Mouse (Mus musculus) neural tube, embryonic 11.5 days (tissue): ENCODE measurements around the gene Dip2b. TPM values are rescaled to one million over a fixed set of nuclear protein-coding genes. Genes with fewer than 3 reads are reported as not detected.

Experiments
- ATAC-seq: fragments of 200-750 bp; cut with Nextera tagmentation; 2 replicates; pipeline ENCODE4 v1.8.0; 2017; ENCODE audit warnings: moderate number of reproducible peaks, mild to moderate bottlenecking, moderate TSS enrichment, moderate library complexity; ENCODE audit not compliant: insufficient read depth, low FRiP score, low TSS enrichment
- DNase-seq: peaks from one replicate; pipeline ENCODE4 v3.0.0-alpha.2; 2015; ENCODE audit warnings: low spot score
- H3K27ac ChIP-seq: fragments of 300-500 bp; sonication (generic); 2 replicates; pipeline ENCODE4 v1.5.1; 2014; ENCODE audit warnings: low read depth, mild to moderate bottlenecking, low read length
- H3K27me3 ChIP-seq: fragments of 300-500 bp; sonication (generic); 2 replicates; pipeline ENCODE4 v1.6.1; 2014; ENCODE audit warnings: mild to moderate bottlenecking, low read length, mixed read lengths; ENCODE audit not compliant: control insufficient read depth, insufficient read depth
- H3K36me3 ChIP-seq: fragments of 300-500 bp; sonication (generic); 2 replicates; pipeline ENCODE4 v1.6.1; 2014; ENCODE audit warnings: mild to moderate bottlenecking, low read length, moderate library complexity, mixed read lengths; ENCODE audit not compliant: control insufficient read depth, insufficient read depth
- H3K4me1 ChIP-seq: fragments of 300-500 bp; sonication (generic); 2 replicates; pipeline ENCODE4 v1.6.1; 2014; ENCODE audit warnings: low read length, mixed read lengths; ENCODE audit not compliant: control insufficient read depth, insufficient read depth
- H3K4me2 ChIP-seq: fragments of 300-500 bp; sonication (generic); 2 replicates; pipeline ENCODE4 v1.6.1; 2014; ENCODE audit warnings: low read depth, mild to moderate bottlenecking, moderate library complexity
- H3K4me3 ChIP-seq: fragments of 300-500 bp; sonication (generic); 2 replicates; pipeline ENCODE4 v1.5.1; 2014; ENCODE audit warnings: low read depth, low read length
- H3K9ac ChIP-seq: fragments of 300-500 bp; sonication (generic); 2 replicates; pipeline ENCODE4 v1.6.1; 2014; ENCODE audit warnings: mild to moderate bottlenecking, low read length
- H3K9me3 ChIP-seq: fragments of 300-500 bp; sonication (generic); 2 replicates; pipeline ENCODE4 v1.6.1; 2016; ENCODE audit warnings: low read length; ENCODE audit not compliant: control insufficient read depth
- WGBS: fragments of 180-500 bp; shearing (Covaris S2); extraction: QIAGEN DNeasy Blood & Tissue Kit; methylation state at CpG from one replicate; pipeline ENCODE4 v1.1.7; 2014; 5-methylcytosine and 5-hydroxymethylcytosine counted together
- polyA plus RNA-seq: library from polyadenylated mRNA; unstranded; fragments of >200 nt; fragmentation: Nextera tagmentation; extraction: Ambion mirVana; gene quantifications from 2 replicates; pipeline ENCODE4 v1.2.1, GENCODE M21; 2014

Gene Dip2b
- polyA plus RNA-seq, 1 experiment from 2014 or later = 27.9 TPM

GRCm38 (mm10) chr15:100215092-100215491, 176.6 kb downstream of the Dip2b start:
- no peak overlapping the region for H3K27ac ChIP-seq
- H3K4me3 ChIP-seq = no peak overlapping the region
- peaks cover 26% of the 10 kb centered on the region for H3K36me3 ChIP-seq
- WGBS = 91% methylated on average over 11 of the region's 11 CpGs
- no peak overlapping the region for H3K9ac ChIP-seq
- H3K4me2 ChIP-seq = no peak overlapping the region
- no peak for ATAC-seq
- no peak for DNase-seq
- H3K27me3 ChIP-seq = no peaks in the 10 kb centered on the region
- H3K9me3 ChIP-seq = no peaks in the 10 kb centered on the region
- H3K4me1 ChIP-seq = no peaks in the 10 kb centered on the region

GRCm38 (mm10) chr15:100216173-100216572, 177.7 kb downstream of the Dip2b start:
- H3K9ac ChIP-seq = no peak overlapping the region
- no peak for ATAC-seq
- no peaks in the 10 kb centered on the region for H3K4me1 ChIP-seq
- no peak overlapping the region for H3K4me2 ChIP-seq
- no peaks in the 10 kb centered on the region for H3K27me3 ChIP-seq
- no peak for DNase-seq
- no peak overlapping the region for H3K4me3 ChIP-seq
- no peak overlapping the region for H3K27ac ChIP-seq
- 94% methylated on average over 9 of the region's 9 CpGs for WGBS
- H3K9me3 ChIP-seq = no peaks in the 10 kb centered on the region
- H3K36me3 ChIP-seq = peaks cover 20% of the 10 kb centered on the region

- no peak overlapping the region for H3K4me3 ChIP-seq
- no peak overlapping the region for H3K9ac ChIP-seq
- H3K36me3 ChIP-seq = peaks cover 14% of the 10 kb centered on the region
- H3K4me1 ChIP-seq = no peaks in the 10 kb centered on the region
- H3K27me3 ChIP-seq = no peaks in the 10 kb centered on the region
- H3K9me3 ChIP-seq = no peaks in the 10 kb centered on the region
- no peak overlapping the region for H3K27ac ChIP-seq
- H3K4me2 ChIP-seq = no peak overlapping the region
- 96% methylated on average over 3 of the region's 3 CpGs for WGBS
- DNase-seq (no peak), ATAC-seq (no peak)
Observed at GRCm38 (mm10) chr15:100218018-100218417, 179.6 kb downstream of the Dip2b start.

GRCm38 (mm10) chr15:100219396-100219795, 180.9 kb downstream of the Dip2b start:
- Histone ChIP-seq H3K9ac (no peak overlapping the region), H3K4me3 (no peak overlapping the region), H3K4me1 (no peaks in the 10 kb centered on the region), H3K27ac (no peak overlapping the region), H3K36me3 (peaks cover 14% of the 10 kb centered on the region), H3K9me3 (peaks cover 3% of the 10 kb centered on the region; the same call in 1 of the 2 replicates), H3K4me2 (no peak overlapping the region), H3K27me3 (no peaks in the 10 kb centered on the region)
- WGBS = 69% methylated on average over 1 of the region's 1 CpGs
- DNase-seq (no peak), ATAC-seq (no peak)

GRCm38 (mm10) chr15:100220916-100221315, 182.5 kb downstream of the Dip2b start:
- H3K4me1 ChIP-seq = no peaks in the 10 kb centered on the region
- 93% methylated on average over 7 of the region's 7 CpGs for WGBS
- H3K4me2 ChIP-seq = no peak overlapping the region
- no peak for ATAC-seq
- peaks cover 3% of the 10 kb centered on the region; the same call in 1 of the 2 replicates for H3K9me3 ChIP-seq
- no peak overlapping the region for H3K4me3 ChIP-seq
- no peak overlapping the region for H3K9ac ChIP-seq
- H3K27ac ChIP-seq = no peak overlapping the region
- DNase-seq = no peak
- H3K27me3 ChIP-seq = no peaks in the 10 kb centered on the region
- H3K36me3 ChIP-seq = peaks cover 2% of the 10 kb centered on the region; the same call in 1 of the 2 replicates

- peaks cover 11% of the 10 kb centered on the region for H3K4me1 ChIP-seq
- H3K36me3 ChIP-seq = no peaks in the 10 kb centered on the region; the same call in 1 of the 2 replicates
- H3K27me3 ChIP-seq = no peaks in the 10 kb centered on the region
- no peak overlapping the region for H3K4me3 ChIP-seq
- H3K4me2 ChIP-seq = no peak overlapping the region
- DNase-seq (no peak), ATAC-seq (no peak)
- 97% methylated on average over 4 of the region's 4 CpGs for WGBS
- H3K9ac ChIP-seq = no peak overlapping the region
- H3K9me3 ChIP-seq = peaks cover 3% of the 10 kb centered on the region; the same call in 1 of the 2 replicates
- H3K27ac ChIP-seq = no peak overlapping the region
Observed at GRCm38 (mm10) chr15:100225381-100225780, 186.9 kb downstream of the Dip2b start.

- no peaks in the 10 kb centered on the region for H3K27me3 ChIP-seq
- H3K4me1 ChIP-seq = peaks cover 11% of the 10 kb centered on the region
- no peaks in the 10 kb centered on the region; the same call in 1 of the 2 replicates for H3K36me3 ChIP-seq
- no peak for DNase-seq
- no peak for ATAC-seq
- 100% methylated on average over 1 of the region's 1 CpGs for WGBS
- H3K9me3 ChIP-seq = peaks cover 3% of the 10 kb centered on the region; the same call in 1 of the 2 replicates
- no peak overlapping the region for H3K9ac ChIP-seq
- H3K4me2 ChIP-seq = no peak overlapping the region
- no peak overlapping the region for H3K4me3 ChIP-seq
- no peak overlapping the region for H3K27ac ChIP-seq
Observed at GRCm38 (mm10) chr15:100225891-100226290, 187.4 kb downstream of the Dip2b start.

- Histone ChIP-seq H3K27me3 (no peaks in the 10 kb centered on the region), H3K4me1 (peaks cover 11% of the 10 kb centered on the region), H3K4me3 (peak overlapping the region; percentile 89), H3K4me2 (peak overlapping the region; percentile 77), H3K27ac (peak overlapping the region; percentile 100), H3K9me3 (peaks cover 3% of the 10 kb centered on the region; the same call in 1 of the 2 replicates), H3K36me3 (no peaks in the 10 kb centered on the region; the same call in 1 of the 2 replicates), H3K9ac (peak overlapping the region; percentile 99)
- ATAC-seq (no peak; the same call in none of the 2 replicates), DNase-seq (no peak)
- WGBS = 9% methylated on average over 17 of the region's 17 CpGs
Observed at GRCm38 (mm10) chr15:100227031-100227662, 188.7 kb downstream of the Dip2b start.
